Mouse (Mus musculus) G1E (cell line): ENCODE measurements around the gene Abhd12b.

Source experiments
- CTCF ChIP-seq: IDR thresholded peaks from 2 replicates; pipeline ENCODE4 v1.5.1; 2012; ENCODE audit warnings: low read depth, low read length, inconsistent platforms, mixed read lengths
- GATA1 ChIP-seq: IDR thresholded peaks from 2 replicates; pipeline ENCODE4 v1.6.1; 2012; ENCODE audit warnings: borderline replicate concordance, low read length, inconsistent platforms, mixed read lengths

DNA sequence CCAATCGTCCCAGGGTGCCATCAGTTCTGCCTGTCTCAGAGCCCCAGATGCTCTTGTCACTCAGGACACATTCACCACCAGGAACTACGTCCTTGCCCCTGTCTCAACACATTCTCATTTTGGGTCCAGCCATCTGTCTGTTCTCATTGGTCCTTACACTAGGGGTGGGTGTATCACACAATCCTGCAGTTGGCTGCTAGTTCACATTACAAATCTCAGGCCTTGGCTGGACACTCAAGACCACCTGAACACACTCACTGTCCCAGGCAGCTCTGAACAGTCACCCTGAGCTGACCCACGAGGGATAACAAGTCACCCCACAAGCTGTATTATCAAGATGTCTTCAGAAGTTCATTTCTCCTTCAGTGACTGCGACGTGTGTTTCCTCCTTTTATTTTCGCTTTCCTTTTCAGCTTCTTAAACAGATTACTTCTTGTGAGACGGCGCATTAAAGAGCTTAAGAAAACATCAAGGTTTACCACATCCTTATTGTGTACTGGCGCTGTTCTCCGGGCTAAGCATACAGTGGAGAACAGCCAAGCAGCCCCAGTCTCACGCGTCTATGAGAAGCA lies 17.7 kb upstream of the Abhd12b start:
- TF ChIP-seq GATA1, result no peak
- TF ChIP-seq CTCF, result no peak
